Mouse (Mus musculus) right cerebral cortex, postnatal 10 days (tissue): ENCODE results near the gene Ttk.
A peak's percentile ranks its signal among the peaks of the same experiment; 100 is the strongest.

ENCODE experiments used
- DNase-seq, 2 experiments: peaks; one replicate each; pipeline ENCODE4 v3.0.0; 2021; ENCODE audit warnings: low spot score in 2 of 2

Ttk gene

GRCm38 (mm10) chr9:83833811-83834747 is at the start of gene Ttk:
TSS of gene Ttk (plus strand) at chr9:83834689.
- peak; percentile 94 to 96 for DNase-seq

- no peak for DNase-seq
Observed at GRCm38 (mm10) chr9:83785501-83785900, 49.0 kb upstream of the Ttk start.

GRCm38 (mm10) chr9:83789326-83789725 is 45.2 kb upstream of the Ttk start:
- DNase-seq, result no peak

GRCm38 (mm10) chr9:83796875-83797274 is 37.6 kb upstream of the Ttk start:
- DNase-seq, result no peak

GRCm38 (mm10) chr9:83797898-83798297 is 36.6 kb upstream of the Ttk start:
- DNase-seq, result no peak

GRCm38 (mm10) chr9:83804341-83804740 is 30.1 kb upstream of the Ttk start:
- DNase-seq, result no peak

GRCm38 (mm10) chr9:83805164-83805976 is 29.1 kb upstream of the Ttk start:
- peak; percentile 72 to 78 for DNase-seq

GRCm38 (mm10) chr9:83805977-83806815 is 28.3 kb upstream of the Ttk start, which contains the start of gene Elovl4:
TSS of gene Elovl4 (minus strand) at chr9:83806277.
- peak; percentile 93 to 94 for DNase-seq

GRCm38 (mm10) chr9:83807562-83807961 is 26.9 kb upstream of the Ttk start:
- DNase-seq, result peak; percentile 64 to 77

GRCm38 (mm10) chr9:83819188-83819587 is 15.3 kb upstream of the Ttk start:
- no peak for DNase-seq

GRCm38 (mm10) chr9:83820976-83821375 is 13.5 kb upstream of the Ttk start:
- DNase-seq, result no peak

- no peak for DNase-seq
Observed at GRCm38 (mm10) chr9:83822925-83823324, 11.6 kb upstream of the Ttk start.

- DNase-seq, result no peak
Observed at GRCm38 (mm10) chr9:83829896-83830295, 4.6 kb upstream of the Ttk start.

- DNase-seq, result no peak
Observed at GRCm38 (mm10) chr9:83831152-83831551, 3.3 kb upstream of the Ttk start.

GRCm38 (mm10) chr9:83834748-83835313 is 342 bp downstream of the Ttk start:
- no peak for DNase-seq

GRCm38 (mm10) chr9:83852464-83852863 is 18.0 kb downstream of the Ttk start:
- no peak for DNase-seq

GRCm38 (mm10) chr9:83865165-83865564 is 30.7 kb downstream of the Ttk start:
- DNase-seq, result no peak

- no peak for DNase-seq
Observed at GRCm38 (mm10) chr9:83882191-83882590, 47.7 kb downstream of the Ttk start.

GRCm38 (mm10) chr9:83886149-83886548 is 51.7 kb downstream of the Ttk start:
- no peak for DNase-seq

- no peak for DNase-seq
Observed at GRCm38 (mm10) chr9:83888214-83888613, 53.7 kb downstream of the Ttk start.

- no peak for DNase-seq
Observed at GRCm38 (mm10) chr9:83893073-83893472, 58.6 kb downstream of the Ttk start.
